Mouse (Mus musculus) erythroblast, embryonic 14.5 days (primary cell): ENCODE measurements at regions not wholly inside any gene's neighbourhood (a gene's known extent, or its start where the extent isn't known, plus 50 kb on each side); places are given as distances from the start of the nearest gene placed in this dataset.

Experiments used
- GATA1 ChIP-seq: IDR thresholded peaks from 2 replicates; pipeline ENCODE4 v1.6.1; 2012; ENCODE audit warnings: low read length, inconsistent platforms, mixed read lengths
- TAL1 ChIP-seq: IDR thresholded peaks from 3 replicates; pipeline ENCODE4 v1.6.1; 2012; ENCODE audit warnings: low read length, inconsistent platforms, mixed read lengths

DNA sequence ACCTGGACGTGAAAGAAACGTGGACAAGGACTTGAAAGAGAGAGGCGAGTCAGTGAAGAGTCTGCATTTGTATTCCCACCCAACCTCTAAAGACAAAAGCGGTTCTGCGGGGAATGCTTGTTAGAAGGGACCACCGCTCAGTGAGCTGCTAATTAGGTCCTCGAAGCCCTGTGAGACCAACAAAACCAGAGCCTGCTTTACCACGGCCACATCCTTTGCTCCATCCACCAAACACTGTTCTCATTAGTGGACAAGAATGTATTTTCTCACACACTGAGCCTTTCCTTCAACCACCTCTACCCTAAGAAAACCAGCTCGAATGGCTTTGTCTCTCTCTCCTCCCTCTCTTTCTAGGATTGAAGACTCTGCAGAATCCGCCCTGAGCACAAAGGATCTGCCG lies 365.1 kb upstream of the Nfe2l3 start:
- TF ChIP-seq TAL1 (no peak), GATA1 (no peak)
